Mouse (Mus musculus) midbrain, embryonic 14.5 days (tissue): ENCODE results near the gene Prl8a2. TPM values are rescaled to one million over a fixed set of nuclear protein-coding genes. Genes with fewer than 3 reads are reported as not detected.
A peak's percentile ranks its signal among the peaks of the same experiment; 100 is the strongest.

Experiments
- ATAC-seq: fragments of 200-750 bp; cut with Nextera tagmentation; 2 replicates; pipeline ENCODE4 v1.8.0; 2017; ENCODE audit warnings: moderate number of reproducible peaks, moderate library complexity; ENCODE audit not compliant: low FRiP score, low TSS enrichment
- DNase-seq: peaks from one replicate; pipeline ENCODE4 v3.0.0-alpha.2; 2015
- H3K27ac ChIP-seq: fragments of 300-500 bp; sonication (generic); replicated peaks from 2 replicates; pipeline ENCODE4 v1.5.1; 2014; ENCODE audit warnings: mild to moderate bottlenecking, low read depth, low read length, moderate library complexity
- H3K27me3 ChIP-seq: fragments of 300-500 bp; sonication (generic); 2 replicates; pipeline ENCODE4 v1.6.1; 2014; ENCODE audit warnings: low read length, control low read depth, mixed read lengths; ENCODE audit not compliant: control insufficient read depth, insufficient read depth
- H3K36me3 ChIP-seq: fragments of 300-500 bp; sonication (generic); 2 replicates; pipeline ENCODE4 v1.6.1; 2014; ENCODE audit warnings: low read length, control low read depth; ENCODE audit not compliant: control insufficient read depth, insufficient read depth
- H3K4me1 ChIP-seq: fragments of 300-500 bp; sonication (generic); 2 replicates; pipeline ENCODE4 v1.6.1; 2014; ENCODE audit warnings: mild to moderate bottlenecking, antibody characterized with exemption, low read length, control low read depth; ENCODE audit not compliant: control insufficient read depth, insufficient read depth
- H3K4me2 ChIP-seq: fragments of 300-500 bp; sonication (generic); 2 replicates; pipeline ENCODE4 v1.6.1; 2014; ENCODE audit warnings: mild to moderate bottlenecking, low read length, moderate library complexity
- H3K4me3 ChIP-seq: fragments of 300-500 bp; sonication (generic); replicated peaks from 2 replicates; pipeline ENCODE4 v1.5.1; 2014; ENCODE audit warnings: low read depth, low read length
- H3K9ac ChIP-seq: fragments of 300-500 bp; sonication (generic); replicated peaks from 2 replicates; pipeline ENCODE4 v1.6.1; 2014; ENCODE audit warnings: mild to moderate bottlenecking, low read length, moderate library complexity
- H3K9me3 ChIP-seq: fragments of 300-500 bp; sonication (generic); 2 replicates; pipeline ENCODE4 v1.6.1; 2016; ENCODE audit warnings: low read length, control low read depth, mixed read lengths; ENCODE audit not compliant: control insufficient read depth
- WGBS: fragments of 180-500 bp; shearing (Covaris S2); extraction: QIAGEN DNeasy Blood & Tissue Kit; methylation state at CpG from one replicate; pipeline ENCODE4 v1.1.7; 2014; 5-methylcytosine and 5-hydroxymethylcytosine counted together
- polyA plus RNA-seq: library from polyadenylated mRNA; unstranded; fragments of >200 nt; fragmentation: Nextera tagmentation; extraction: Ambion mirVana; gene quantifications from 2 replicates; pipeline ENCODE4 v1.2.1, GENCODE M21; 2014

The Prl8a2 gene
- not detected in 2 replicates for polyA plus RNA-seq

DNA sequence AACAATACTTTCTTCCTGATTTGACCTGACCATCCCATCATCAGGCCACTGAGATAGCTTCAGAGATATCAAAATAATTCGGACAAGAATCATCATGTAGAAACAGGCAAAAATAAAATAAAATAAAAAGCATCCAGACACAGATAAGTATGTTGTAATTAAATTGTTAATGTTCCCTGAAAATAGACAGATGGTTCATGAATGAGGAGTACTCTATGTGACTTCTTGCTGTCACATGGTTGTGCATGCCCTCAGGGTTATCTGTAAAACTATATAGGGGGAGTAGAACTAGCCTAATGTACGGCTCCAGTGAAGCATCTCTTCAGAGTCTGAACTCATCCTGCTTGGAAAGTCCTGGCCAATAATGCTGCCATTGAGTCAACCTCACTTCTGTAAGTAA is at the start of gene Prl8a2:
TSS of gene Prl8a2 (plus strand) at position 301 of the 400 bp plus-strand sequence.
- no peak within 1 kb of the TSS for H3K27ac ChIP-seq
- no peak within 1 kb of the TSS for H3K4me3 ChIP-seq
- H3K9me3 ChIP-seq, result no peaks in the 10 kb centered on the region
- H3K4me2 ChIP-seq, result no peak within 1 kb of the TSS
- ATAC-seq (no peak), DNase-seq (no peak)
- no peak within 1 kb of the TSS for H3K9ac ChIP-seq
- no peaks in the 10 kb centered on the region for H3K36me3 ChIP-seq
- WGBS, result 90% methylated on average over 2 of the region's 2 CpGs
- H3K4me1 ChIP-seq, result no peaks in the 10 kb centered on the region
- H3K27me3 ChIP-seq, result no peaks in the 10 kb centered on the region

DNA sequence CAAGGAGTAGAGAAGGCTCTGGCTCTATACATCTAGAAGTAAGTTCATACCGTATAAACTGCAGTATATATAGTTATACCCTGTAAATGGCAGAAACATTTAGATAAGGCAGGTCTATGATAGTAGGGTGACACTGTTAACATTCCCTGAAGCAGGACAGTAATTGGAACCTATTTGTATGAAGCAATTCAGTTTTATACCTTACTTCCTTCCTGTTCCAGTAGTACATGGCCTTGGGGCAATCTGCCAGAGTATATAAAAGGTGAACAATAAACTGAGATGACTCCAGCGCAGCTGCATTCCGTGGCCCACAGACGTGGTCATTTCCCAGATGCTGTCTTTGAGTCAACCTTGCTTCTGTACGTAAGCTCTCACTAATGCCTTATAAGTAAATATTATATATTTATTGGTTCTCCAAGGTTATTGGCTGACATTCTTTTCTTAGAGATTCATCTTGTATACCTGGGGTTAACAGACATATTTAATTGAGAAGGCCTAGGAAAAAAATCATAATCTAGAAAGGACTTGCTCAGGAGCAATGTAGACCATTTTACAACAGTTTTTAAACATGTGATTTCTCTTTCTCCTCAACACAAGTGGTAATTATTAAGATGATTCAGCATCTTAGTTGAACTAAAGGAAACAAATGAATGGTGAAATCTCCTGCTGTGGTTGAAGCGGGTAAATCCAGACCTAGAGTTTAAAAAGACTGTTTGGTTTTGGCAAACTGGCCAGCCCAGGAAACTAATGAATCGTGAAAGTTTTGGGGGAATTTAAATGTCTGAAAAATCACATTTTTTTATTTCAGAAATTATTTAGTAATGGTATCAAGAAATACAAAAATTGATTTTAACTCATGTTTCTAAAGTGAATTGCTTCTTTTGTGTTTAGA is 32.9 kb upstream of the Prl8a2 start, which contains the start of gene Prl6a1:
TSS of gene Prl6a1 (plus strand) at position 294 of the 892 bp plus-strand sequence.
- WGBS, result 84% methylated on average over 7 of the region's 7 CpGs
- no peaks in the 10 kb centered on the region for H3K36me3 ChIP-seq

DNA sequence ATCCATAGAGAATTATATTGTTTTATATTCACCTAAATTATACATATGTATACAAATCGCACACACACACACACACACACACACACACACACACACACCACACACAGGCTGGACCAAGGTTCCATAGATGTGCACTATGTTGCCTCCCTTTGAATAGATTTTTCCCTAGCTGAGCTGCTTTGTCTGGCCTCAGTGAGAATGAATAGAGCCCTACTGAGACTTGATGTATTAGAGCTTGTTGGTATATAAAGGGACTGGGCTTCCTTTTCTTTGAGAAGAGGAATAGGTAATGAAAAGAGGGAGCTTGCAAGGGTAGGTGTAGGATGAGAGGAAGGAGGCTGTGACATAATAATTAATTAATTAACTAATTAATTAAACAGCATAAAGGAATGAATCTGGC is 10.5 kb upstream of the Prl8a2 start:
- no peaks in the 10 kb centered on the region for H3K4me1 ChIP-seq
- no peak overlapping the region for H3K27ac ChIP-seq
- 31% methylated on average over 1 of the region's 1 CpGs for WGBS
- no peaks in the 10 kb centered on the region for H3K9me3 ChIP-seq
- no peaks in the 10 kb centered on the region for H3K36me3 ChIP-seq
- no peaks in the 10 kb centered on the region for H3K27me3 ChIP-seq
- H3K4me3 ChIP-seq, result no peak overlapping the region
- DNase-seq, result peak; percentile 15
- no peak overlapping the region for H3K9ac ChIP-seq
- no peak for ATAC-seq
- no peak overlapping the region for H3K4me2 ChIP-seq

More for the DNA sequence above, 32.9 kb upstream of the Prl8a2 start, which contains the start of gene Prl6a1:
- Histone ChIP-seq H3K4me2 (no peak within 1 kb of the TSS), H3K27me3 (no peaks in the 10 kb centered on the region), H3K27ac (no peak within 1 kb of the TSS), H3K9me3 (no peaks in the 10 kb centered on the region), H3K4me3 (no peak within 1 kb of the TSS), H3K9ac (no peak within 1 kb of the TSS), H3K4me1 (no peaks in the 10 kb centered on the region)
- ATAC-seq (no peak), DNase-seq (peak; percentile 8)

DNA sequence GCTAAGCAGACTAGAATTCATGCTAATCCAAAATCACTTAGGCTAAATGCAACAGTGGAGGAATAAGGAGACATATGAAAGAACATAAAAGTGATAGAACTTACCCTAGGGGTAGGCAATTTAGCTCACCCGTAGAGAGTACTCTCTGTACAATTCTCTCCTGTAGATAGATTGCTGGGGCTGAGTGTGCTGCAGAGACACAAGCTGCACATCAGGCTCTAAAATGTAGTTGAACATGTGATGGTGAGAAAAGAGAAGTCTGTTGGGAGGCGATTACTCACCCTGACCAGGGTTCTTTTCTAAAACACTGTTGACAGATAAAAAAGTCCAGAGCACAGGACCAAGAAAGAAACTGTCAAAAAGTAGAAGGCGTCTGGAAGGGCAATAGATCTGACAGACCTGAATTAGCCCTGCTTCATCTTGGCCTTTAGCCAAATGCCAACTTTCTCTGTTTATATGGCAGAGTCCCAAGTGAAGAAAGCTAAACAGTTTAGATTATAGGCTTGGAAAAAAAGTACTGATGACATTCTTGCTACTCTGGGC is 2.7 kb upstream of the Prl8a2 start:
- no peak for DNase-seq
- Histone ChIP-seq H3K27me3 (no peaks in the 10 kb centered on the region), H3K9me3 (no peaks in the 10 kb centered on the region), H3K27ac (no peak overlapping the region), H3K4me3 (no peak overlapping the region), H3K9ac (no peak overlapping the region), H3K4me1 (no peaks in the 10 kb centered on the region), H3K4me2 (no peak overlapping the region), H3K36me3 (no peaks in the 10 kb centered on the region)
- ATAC-seq, result no peak
- 71% methylated on average over 3 of the region's 3 CpGs for WGBS

DNA sequence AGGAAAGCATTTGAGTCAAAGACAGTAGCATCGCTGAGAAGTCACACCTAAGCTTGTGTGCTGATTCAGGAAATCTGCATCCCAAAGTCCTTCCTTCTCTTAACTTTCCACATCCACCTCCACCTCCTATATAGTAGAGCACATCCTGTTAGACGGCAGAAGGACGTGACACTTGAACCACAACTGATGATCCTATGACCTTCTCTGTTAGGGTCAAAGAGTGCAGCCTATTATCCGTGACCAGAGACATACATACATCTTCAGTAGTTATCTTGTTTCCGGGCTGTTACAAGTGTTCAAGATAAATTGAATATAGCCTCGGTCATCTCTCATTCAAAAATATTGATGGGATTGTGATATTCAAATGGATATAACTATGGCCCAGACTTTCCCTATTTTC is 45.3 kb downstream of the Prl8a2 start, which contains the start of gene Prl2b1:
TSS of gene Prl2b1 (minus strand) at position 101 of the 400 bp plus-strand sequence.
- ATAC-seq (no peak), DNase-seq (no peak)
- H3K4me2 ChIP-seq, result no peak within 1 kb of the TSS
- H3K9me3 ChIP-seq, result no peaks in the 10 kb centered on the region
- no peak within 1 kb of the TSS for H3K9ac ChIP-seq
- H3K27ac ChIP-seq, result no peak within 1 kb of the TSS
- H3K4me3 ChIP-seq, result no peak within 1 kb of the TSS
- H3K36me3 ChIP-seq, result no peaks in the 10 kb centered on the region
- WGBS, result 91% methylated on average over 6 of the region's 6 CpGs
- no peaks in the 10 kb centered on the region for H3K4me1 ChIP-seq
- H3K27me3 ChIP-seq, result no peaks in the 10 kb centered on the region

DNA sequence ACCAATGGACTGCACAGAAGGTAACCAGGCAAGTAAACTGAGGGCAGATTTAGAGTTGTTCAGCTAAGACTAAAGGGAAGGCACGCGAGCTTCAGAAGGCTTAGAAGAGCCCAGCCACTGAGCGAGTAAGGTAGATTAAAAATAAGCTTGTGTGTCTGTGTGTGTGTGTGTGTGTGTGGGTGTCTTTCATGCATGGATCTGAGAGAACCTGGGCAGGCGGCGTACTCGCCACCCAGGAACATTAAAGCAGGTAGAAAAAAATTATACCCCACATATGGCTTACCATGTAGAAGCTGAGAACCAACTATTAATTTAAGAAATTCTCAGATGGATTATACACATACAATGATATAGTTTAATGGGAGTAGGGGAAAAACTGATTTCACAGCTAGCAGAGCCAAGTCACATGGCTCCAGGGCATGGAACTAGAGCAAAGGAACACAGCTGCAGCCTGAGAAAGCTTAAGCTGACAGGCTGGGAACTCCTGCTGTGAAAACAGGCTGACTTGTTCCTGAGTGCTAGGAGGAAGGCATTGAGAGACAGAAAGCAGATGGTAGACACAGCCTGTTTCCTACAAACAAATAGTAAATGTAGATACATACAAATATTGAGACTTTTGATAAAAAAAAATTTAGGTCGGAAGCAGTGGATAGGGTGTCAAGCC is 53.7 kb downstream of the Prl8a2 start:
- Histone ChIP-seq H3K9ac (no peak overlapping the region), H3K4me1 (no peaks in the 10 kb centered on the region), H3K4me3 (no peak overlapping the region), H3K27me3 (no peaks in the 10 kb centered on the region), H3K36me3 (no peaks in the 10 kb centered on the region), H3K9me3 (no peaks in the 10 kb centered on the region), H3K27ac (no peak overlapping the region), H3K4me2 (no peak overlapping the region)
- WGBS, result 72% methylated on average over 7 of the region's 7 CpGs
- DNase-seq (peak; percentile 71), ATAC-seq (peak; percentile 53; the same call in 1 of the 2 replicates)

Other genes starting within 250 kb of the Prl8a2 start
- gene Prl3d2, start 224.0 kb upstream of the Prl8a2 start, polyA plus RNA-seq, result not detected in 2 replicates
- gene Prl3d3, start 188.9 kb upstream of the Prl8a2 start, polyA plus RNA-seq, result not detected in 2 replicates
- not detected in 2 replicates for gene Prl3c1, start 149.0 kb upstream of the Prl8a2 start, polyA plus RNA-seq
- gene Prl3b1, start 103.8 kb upstream of the Prl8a2 start, polyA plus RNA-seq, result not detected in 2 replicates
- gene Prl3a1, start 86.2 kb upstream of the Prl8a2 start, polyA plus RNA-seq, result not detected in 2 replicates
- gene Prl6a1, start 33.0 kb upstream of the Prl8a2 start, polyA plus RNA-seq, result not detected in 2 replicates
- not detected in 2 replicates for gene Prl2b1, start 45.2 kb downstream of the Prl8a2 start, polyA plus RNA-seq
- gene Prl8a6, start 93.0 kb downstream of the Prl8a2 start, polyA plus RNA-seq, result not detected in 2 replicates
- gene Prl8a8, start 167.5 kb downstream of the Prl8a2 start, polyA plus RNA-seq, result not detected in 2 replicates
- not detected in 2 replicates for gene Prl8a9, start 218.9 kb downstream of the Prl8a2 start, polyA plus RNA-seq
- not detected in 2 replicates for gene Prl8a1, start 236.5 kb downstream of the Prl8a2 start, polyA plus RNA-seq